Mouse (Mus musculus) embryo, embryonic 11.5 days (tissue): ENCODE data around the gene Olfr1423.
"Not testable (repeated sequence)": the region's sequence is repeated elsewhere in the genome, so short reads cannot be mapped to it uniquely, and the experiment has no call there.

Experiments
- DNase-seq: peaks from one replicate; pipeline ENCODE4 v3.0.0-alpha.2; 2012; ENCODE audit warnings: low read depth, low spot score

Olfr1423 gene

GRCm38 (mm10) chr19:12007105-12007931 lies 33.8 kb downstream of the Olfr1423 start:
- DNase-seq = no peak

GRCm38 (mm10) chr19:12006361-12006947 lies 34.7 kb downstream of the Olfr1423 start:
- DNase-seq = no peak

- DNase-seq = peak; percentile 87
These were observed 35.4 kb downstream of the Olfr1423 start for GRCm38 (mm10) chr19:12005376-12006360.

- DNase-seq = no peak
These were observed 36.7 kb downstream of the Olfr1423 start for GRCm38 (mm10) chr19:12004216-12005008.

GRCm38 (mm10) chr19:12003568-12003967 lies 37.5 kb downstream of the Olfr1423 start:
- no peak for DNase-seq

GRCm38 (mm10) chr19:12002791-12003190 lies 38.3 kb downstream of the Olfr1423 start:
- no peak for DNase-seq

- DNase-seq = peak; percentile 65
These were observed 39.0 kb downstream of the Olfr1423 start for GRCm38 (mm10) chr19:12002125-12002524.

GRCm38 (mm10) chr19:12001686-12002085 lies 39.4 kb downstream of the Olfr1423 start:
- DNase-seq = no peak

- no peak for DNase-seq
These were observed 45.2 kb downstream of the Olfr1423 start for GRCm38 (mm10) chr19:11995722-11996448.

GRCm38 (mm10) chr19:11994703-11995431 lies 46.2 kb downstream of the Olfr1423 start:
- no peak for DNase-seq

- DNase-seq = no peak
These were observed 48.6 kb downstream of the Olfr1423 start for GRCm38 (mm10) chr19:11992441-11993029.

GRCm38 (mm10) chr19:11992034-11992433 lies 49.1 kb downstream of the Olfr1423 start:
- DNase-seq = no peak

- no peak for DNase-seq
These were observed 51.8 kb downstream of the Olfr1423 start for GRCm38 (mm10) chr19:11989334-11989733.

GRCm38 (mm10) chr19:11987841-11988240 lies 53.3 kb downstream of the Olfr1423 start:
- DNase-seq = no peak

- not testable (repeated sequence) for DNase-seq
These were observed 56.5 kb downstream of the Olfr1423 start for GRCm38 (mm10) chr19:11984614-11985013.
